Mouse (Mus musculus) C2C12 (cell line): Measurements from ENCODE around the gene Lrrc8d.

Experiments used
- CTCF ChIP-seq: IDR thresholded peaks from one replicate; pipeline ENCODE4 v1.5.1; 2011; ENCODE audit not compliant: control insufficient read depth, insufficient read depth, insufficient read length
- MAX ChIP-seq: IDR thresholded peaks from one replicate; pipeline ENCODE4 v1.6.1; 2011; ENCODE audit warnings: mild to moderate bottlenecking, control low read depth

DNA sequence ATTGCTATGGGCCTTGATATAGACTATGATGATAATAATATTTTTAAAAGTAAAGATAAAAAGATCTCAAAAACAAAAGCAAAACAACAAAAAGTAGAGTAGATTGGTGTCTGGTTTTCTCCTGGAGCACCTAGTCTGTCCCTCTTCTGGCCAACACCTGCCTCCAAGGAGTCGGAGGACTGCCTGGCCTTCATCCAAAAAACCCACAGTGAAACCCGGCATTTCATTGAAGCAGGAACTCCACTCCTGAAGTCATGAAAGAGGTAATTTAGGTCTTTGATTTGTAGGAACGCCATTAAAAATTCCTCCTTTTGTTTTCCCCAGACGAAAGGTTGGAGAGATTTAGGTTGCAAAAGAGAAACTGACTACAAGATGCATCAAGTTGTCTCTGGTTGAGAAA lies 167.7 kb downstream of the Lrrc8d start:
- TF ChIP-seq MAX (no peak), CTCF (no peak)
